Mouse (Mus musculus) retina, embryonic 14.5 days (tissue): ENCODE data around the gene Rps3a1.

Experiments used
- DNase-seq: peaks from one replicate; pipeline ENCODE4 v3.0.0-alpha.2; 2015; ENCODE audit warnings: low spot score

Gene Rps3a1

GRCm38 (mm10) chr3:86142263-86142933 lies at the start of gene Rps3a1:
Gene Rps3a1 (minus strand): TSS chr3:86142702.
- DNase-seq = peak; percentile 97

- DNase-seq = no peak
Observed at GRCm38 (mm10) chr3:86187736-86188389, 45.4 kb upstream of the Rps3a1 start.

GRCm38 (mm10) chr3:86184546-86184945 lies 42.0 kb upstream of the Rps3a1 start:
- DNase-seq = no peak

GRCm38 (mm10) chr3:86181107-86181506 lies 38.6 kb upstream of the Rps3a1 start:
- DNase-seq = no peak

GRCm38 (mm10) chr3:86179714-86180113 lies 37.2 kb upstream of the Rps3a1 start:
- no peak for DNase-seq

GRCm38 (mm10) chr3:86168841-86169425 lies 26.4 kb upstream of the Rps3a1 start:
- DNase-seq = no peak

- DNase-seq = no peak
Observed at GRCm38 (mm10) chr3:86149521-86149920, 7.0 kb upstream of the Rps3a1 start.

- no peak for DNase-seq
Observed at GRCm38 (mm10) chr3:86149063-86149462, 6.6 kb upstream of the Rps3a1 start.

GRCm38 (mm10) chr3:86143343-86143742 lies 841 bp upstream of the Rps3a1 start:
- DNase-seq = no peak

- DNase-seq = no peak
Observed at GRCm38 (mm10) chr3:86142934-86143317, 424 bp upstream of the Rps3a1 start.

- no peak for DNase-seq
Observed at GRCm38 (mm10) chr3:86141886-86142262, 628 bp downstream of the Rps3a1 start.

- peak; percentile 15 for DNase-seq
Observed at GRCm38 (mm10) chr3:86141366-86141765, 1.1 kb downstream of the Rps3a1 start.

- DNase-seq = no peak
Observed at GRCm38 (mm10) chr3:86139660-86140059, 2.8 kb downstream of the Rps3a1 start.

- no peak for DNase-seq
Observed at GRCm38 (mm10) chr3:86136936-86137574, 5.4 kb downstream of the Rps3a1 start.

GRCm38 (mm10) chr3:86135886-86136563 lies 6.5 kb downstream of the Rps3a1 start:
- DNase-seq = no peak

GRCm38 (mm10) chr3:86134939-86135638 lies 7.4 kb downstream of the Rps3a1 start:
- no peak for DNase-seq

GRCm38 (mm10) chr3:86129757-86130156 lies 12.7 kb downstream of the Rps3a1 start:
- DNase-seq = peak; percentile 89

- DNase-seq = no peak
Observed at GRCm38 (mm10) chr3:86123251-86123746, 19.2 kb downstream of the Rps3a1 start.

- DNase-seq = no peak
Observed at GRCm38 (mm10) chr3:86122156-86122555, 20.3 kb downstream of the Rps3a1 start.

- no peak for DNase-seq
Observed at GRCm38 (mm10) chr3:86119237-86119932, 23.1 kb downstream of the Rps3a1 start.

GRCm38 (mm10) chr3:86116951-86117350 lies 25.6 kb downstream of the Rps3a1 start:
- no peak for DNase-seq
